Mouse (Mus musculus): Measurements from ENCODE around the gene Hoxa5.

- TF ChIP-seq CTCF (IDR thresholded peaks at IDR 0.05; ENCODE audit: extremely low read depth, insufficient read depth, insufficient read length, insufficient replicate concordance) (no peak), POLR2A (IDR thresholded peaks at IDR 0.05; ENCODE audit: low read depth, low read length) (no peak)
These were observed 21.6 kb downstream of the Hoxa5 start for GRCm38 (mm10) chr6:52182793-52183192.
